21 mouse cellular contexts compared by ENCODE assay signal in genomic region chr12:53621271-53621670, GRCm38 (mm10).
DNase-seq lines count a peak whose midpoint lies in the region; ATAC-seq lines count a peak whose summit lies in the region.
"Had no signal": no experiment of that assay in that cellular context is flagged by ENCODE, and none has a peak within 500 bp of the region (broad histone marks: within the 10 kb centered on the region; RNA-seq: fewer than 3 reads in every experiment).

No protein-coding gene starts in this region.

- H3K27ac ChIP-seq in forebrain, embryonic 14.5 days (ENCODE audit: low read depth, low read length): no peak overlapping the region
- H3K27ac ChIP-seq in forebrain, embryonic 11.5 days (ENCODE audit: low read depth, low read length): no peak overlapping the region
- no peak overlapping the region for H3K27ac ChIP-seq in hindbrain, embryonic 16.5 days (ENCODE audit: low read depth, low read length)
- no peak overlapping the region for H3K27ac ChIP-seq in hindbrain, embryonic 13.5 days
- H3K27ac ChIP-seq in embryonic facial prominence, embryonic 10.5 days (replicated peaks): 0 out of 2 replicates have a peak overlapping the region, but pooled peaks have one; percentile 51
- H3K27ac ChIP-seq: embryonic facial prominence, embryonic 12.5 days; heart, embryonic 13.5 days; intestine, embryonic 15.5 days had no signal

- peaks cover 29% of the 10 kb centered on the region for H3K4me1 ChIP-seq in forebrain, embryonic 14.5 days (ENCODE audit: control insufficient read depth, insufficient read depth, low read length)
- H3K4me1 ChIP-seq in forebrain, embryonic 11.5 days (replicated peaks; ENCODE audit: control insufficient read depth, insufficient read depth, low read length): peaks cover 20% of the 10 kb centered on the region
- peaks cover 12% of the 10 kb centered on the region for H3K4me1 ChIP-seq in hindbrain, embryonic 16.5 days (ENCODE audit: control insufficient read depth, insufficient read depth, low read depth, low read length)
- H3K4me1 ChIP-seq in hindbrain, embryonic 13.5 days (replicated peaks): peaks cover 27% of the 10 kb centered on the region
- peaks cover 34% of the 10 kb centered on the region for H3K4me1 ChIP-seq in embryonic facial prominence, embryonic 10.5 days
- H3K4me1 ChIP-seq: heart, embryonic 13.5 days; intestine, embryonic 15.5 days had no signal

- H3K9ac ChIP-seq in forebrain, embryonic 14.5 days (ENCODE audit: low read length): no peak overlapping the region; the same call in 1 of the 2 replicates
- H3K9ac ChIP-seq in forebrain, embryonic 11.5 days (ENCODE audit: low read length): no peak overlapping the region
- no peak overlapping the region for H3K9ac ChIP-seq in hindbrain, embryonic 16.5 days (ENCODE audit: low read depth, low read length)
- H3K9ac ChIP-seq in hindbrain, embryonic 13.5 days: no peak overlapping the region
- H3K9ac ChIP-seq: embryonic facial prominence, embryonic 12.5 days; heart, embryonic 13.5 days; intestine, embryonic 15.5 days had no signal

- 17% methylated on average over 7 of the region's 7 CpGs for WGBS in forebrain, embryonic 14.5 days
- 37% methylated on average over 7 of the region's 7 CpGs for WGBS in forebrain, embryonic 11.5 days
- WGBS in hindbrain, embryonic 16.5 days: 39% methylated on average over 7 of the region's 7 CpGs
- 40% methylated on average over 7 of the region's 7 CpGs for WGBS in hindbrain, embryonic 13.5 days
- 71% methylated on average over 7 of the region's 7 CpGs for WGBS in embryonic facial prominence, embryonic 10.5 days

- H3K4me3 ChIP-seq in forebrain, embryonic 14.5 days (ENCODE audit: low read depth, low read length): no peak overlapping the region
- no peak overlapping the region for H3K4me3 ChIP-seq in forebrain, embryonic 11.5 days (ENCODE audit: low read depth, low read length)
- H3K4me3 ChIP-seq in hindbrain, embryonic 16.5 days (ENCODE audit: low read length): no peak overlapping the region
- H3K4me3 ChIP-seq in hindbrain, embryonic 13.5 days: no peak overlapping the region
- H3K4me3 ChIP-seq in embryonic facial prominence, embryonic 10.5 days: no peak overlapping the region
- H3K4me3 ChIP-seq: embryonic facial prominence, embryonic 12.5 days; heart, embryonic 13.5 days; intestine, embryonic 15.5 days had no signal

- DNase-seq in forebrain, embryonic 14.5 days (ENCODE audit: low spot score): peak; percentile 33
- DNase-seq in forebrain, embryonic 11.5 days (ENCODE audit: low spot score): no peak
- DNase-seq in embryonic facial prominence, embryonic 10.5 days (ENCODE audit: low spot score): no peak
- DNase-seq in retina, postnatal 1 day: peak; percentile 61
- DNase-seq: adrenal gland, postnatal 14 days; cerebellum, adult 2 months; cerebellum, postnatal 14 days; embryo, embryonic 11 days; gastrocnemius, postnatal 36 days; heart, adult 11 months; heart, postnatal 36 days; kidney, adult 8-10 months had no signal

- ATAC-seq in forebrain, embryonic 14.5 days: no peak
- no peak for ATAC-seq in forebrain, embryonic 11.5 days (replicated peaks; ENCODE audit: low FRiP score)
- ATAC-seq in hindbrain, embryonic 16.5 days: 0 out of 2 replicates have a peak, but pooled peaks have one; percentile 34
- ATAC-seq in hindbrain, embryonic 13.5 days (ENCODE audit: low FRiP score): no peak
- ATAC-seq in cerebellum, adult (ENCODE audit: insufficient number of reproducible peaks, low FRiP score, low TSS enrichment): no peak
- ATAC-seq: activated CD4-positive, CD25-positive, alpha-beta regulatory T cell, adult 4 months; intestine, embryonic 15.5 days; Patski had no signal

- H3K27me3 ChIP-seq in forebrain, embryonic 14.5 days (replicated peaks; ENCODE audit: control insufficient read depth, insufficient read depth, low read length): no peaks in the 10 kb centered on the region
- no peaks in the 10 kb centered on the region for H3K27me3 ChIP-seq in forebrain, embryonic 11.5 days (ENCODE audit: control insufficient read depth, insufficient read depth, low read length)
- H3K27me3 ChIP-seq in hindbrain, embryonic 16.5 days (replicated peaks; ENCODE audit: control insufficient read depth, insufficient read depth, low read length): no peaks in the 10 kb centered on the region
- no peaks in the 10 kb centered on the region for H3K27me3 ChIP-seq in hindbrain, embryonic 13.5 days
- no peaks in the 10 kb centered on the region for H3K27me3 ChIP-seq in embryonic facial prominence, embryonic 10.5 days (replicated peaks; ENCODE audit: low read depth, poor library complexity, severe bottlenecking)
- H3K27me3 ChIP-seq: CH12.LX; embryonic facial prominence, embryonic 12.5 days; heart, embryonic 13.5 days; intestine, embryonic 15.5 days; Patski had no signal

- H3K9me3 ChIP-seq in forebrain, embryonic 14.5 days (replicated peaks; ENCODE audit: control insufficient read depth, low read length): no peaks in the 10 kb centered on the region
- no peaks in the 10 kb centered on the region for H3K9me3 ChIP-seq in forebrain, embryonic 11.5 days (ENCODE audit: control insufficient read depth, low read length)
- H3K9me3 ChIP-seq in hindbrain, embryonic 16.5 days (ENCODE audit: control insufficient read depth, low read length): no peaks in the 10 kb centered on the region
- no peaks in the 10 kb centered on the region for H3K9me3 ChIP-seq in hindbrain, embryonic 13.5 days
- H3K9me3 ChIP-seq in embryonic facial prominence, embryonic 10.5 days: no peaks in the 10 kb centered on the region
- H3K9me3 ChIP-seq: embryonic facial prominence, embryonic 12.5 days; heart, embryonic 13.5 days; intestine, embryonic 15.5 days had no signal

- no peak overlapping the region for H3K4me2 ChIP-seq in forebrain, embryonic 14.5 days (ENCODE audit: low read length)
- no peak overlapping the region for H3K4me2 ChIP-seq in forebrain, embryonic 11.5 days (ENCODE audit: low read depth, low read length, severe bottlenecking)
- no peak overlapping the region for H3K4me2 ChIP-seq in hindbrain, embryonic 16.5 days (ENCODE audit: low read length)
- H3K4me2 ChIP-seq in hindbrain, embryonic 13.5 days: no peak overlapping the region
- H3K4me2 ChIP-seq: embryonic facial prominence, embryonic 12.5 days; heart, embryonic 13.5 days; intestine, embryonic 15.5 days had no signal

- no peaks in the 10 kb centered on the region for H3K36me3 ChIP-seq in forebrain, embryonic 14.5 days (ENCODE audit: control insufficient read depth, insufficient read depth, low read length)
- no peaks in the 10 kb centered on the region for H3K36me3 ChIP-seq in forebrain, embryonic 11.5 days (ENCODE audit: control insufficient read depth, insufficient read depth, low read length)
- H3K36me3 ChIP-seq in hindbrain, embryonic 16.5 days (ENCODE audit: control insufficient read depth, insufficient read depth, low read length): no peaks in the 10 kb centered on the region
- no peaks in the 10 kb centered on the region for H3K36me3 ChIP-seq in hindbrain, embryonic 13.5 days
- H3K36me3 ChIP-seq in embryonic facial prominence, embryonic 10.5 days (replicated peaks): no peaks in the 10 kb centered on the region
- H3K36me3 ChIP-seq: embryonic facial prominence, embryonic 12.5 days; heart, embryonic 13.5 days; intestine, embryonic 15.5 days had no signal

Comparison
In these comparisons a context has a peak if more than half of its experiments do, and no peak if none do; other contexts are left out.
1. DNase-seq: peak in forebrain, embryonic 14.5 days (single experiment) and retina, postnatal 1 day (single experiment); none in forebrain, embryonic 11.5 days (single experiment) and embryonic facial prominence, embryonic 10.5 days (single experiment).